Mouse (Mus musculus): ENCODE results near the gene Pcnx2.

GRCm38 (mm10) chr8:125716613-125717012 is 181.5 kb downstream of the Pcnx2 start:
- TF ChIP-seq CTCF (IDR thresholded peaks at IDR 0.05; ENCODE audit: low read depth, low read length): no peak
- no peak for TF ChIP-seq GATA1 (IDR thresholded peaks at IDR 0.05; ENCODE audit: borderline replicate concordance, low read length)
- no peak for TF ChIP-seq GATA2 (IDR thresholded peaks at IDR 0.05; ENCODE audit: borderline replicate concordance, low read depth, low read length)
- no peak for TF ChIP-seq POLR2AphosphoS5 (IDR thresholded peaks at IDR 0.05; ENCODE audit: insufficient replicate concordance, low read depth, low read length)

Measured in G1E (cell line).